Mouse (Mus musculus) heart, embryonic 14.5 days (tissue): ENCODE data around the gene Igf2r. TPM values are rescaled to one million over a fixed set of nuclear protein-coding genes. Genes with fewer than 3 reads are reported as not detected.
A peak's percentile ranks its signal among the peaks of the same experiment; 100 is the strongest.

Experiments
- ATAC-seq: fragments of 200-750 bp; cut with Nextera tagmentation; 2 replicates; pipeline ENCODE4 v1.8.0; 2017; ENCODE audit warnings: low read depth, moderate TSS enrichment; ENCODE audit not compliant: insufficient number of reproducible peaks, insufficient read depth, low FRiP score
- H3K27ac ChIP-seq, 2 experiments: fragments of 200-500 bp in 1 of 2; fragments of 300-500 bp in 1 of 2; sonication (generic) in 1 of 2; replicated peaks in 1 of 2; 2 replicates each; pipeline ENCODE4 v1.5.1; 2012 to 2014; ENCODE audit warnings: low read depth in 2 of 2, low read length in 2 of 2, control low read depth in 1 of 2, mild to moderate bottlenecking in 1 of 2, mixed read lengths in 1 of 2; ENCODE audit not compliant: control insufficient read depth in 1 of 2, insufficient read depth in 1 of 2
- H3K27me3 ChIP-seq: fragments of 300-500 bp; sonication (generic); 2 replicates; pipeline ENCODE4 v1.6.1; 2014; ENCODE audit warnings: mild to moderate bottlenecking, low read length, control low read depth; ENCODE audit not compliant: control insufficient read depth, insufficient read depth
- H3K36me3 ChIP-seq: fragments of 300-500 bp; sonication (generic); 2 replicates; pipeline ENCODE4 v1.6.1; 2014; ENCODE audit warnings: mild to moderate bottlenecking, control low read depth, low read length, mixed read lengths; ENCODE audit not compliant: control insufficient read depth, insufficient read depth
- H3K4me1 ChIP-seq, 2 experiments: fragments of 200-500 bp in 1 of 2; fragments of 300-500 bp in 1 of 2; sonication (generic) in 1 of 2; 2 replicates each; pipeline ENCODE4 v1.6.1; 2012 to 2014; ENCODE audit warnings: low read length in 2 of 2, control low read depth in 1 of 2, mixed read lengths in 1 of 2; ENCODE audit not compliant: control insufficient read depth in 2 of 2, insufficient read depth in 2 of 2
- H3K4me2 ChIP-seq: fragments of 300-500 bp; sonication (generic); 2 replicates; pipeline ENCODE4 v1.6.1; 2014; ENCODE audit warnings: mild to moderate bottlenecking, low read length
- H3K4me3 ChIP-seq, 2 experiments: fragments of 200-500 bp in 1 of 2; fragments of 300-500 bp in 1 of 2; sonication (generic) in 1 of 2; 2 replicates each; pipeline ENCODE4 v1.5.1; 2012 to 2014; ENCODE audit warnings: low read length in 2 of 2, mild to moderate bottlenecking in 2 of 2, control low read depth in 1 of 2, low read depth in 1 of 2, moderate library complexity in 1 of 2; ENCODE audit not compliant: control insufficient read depth in 1 of 2, insufficient read depth in 1 of 2
- H3K9ac ChIP-seq: fragments of 300-500 bp; sonication (generic); 2 replicates; pipeline ENCODE4 v1.6.1; 2014; ENCODE audit warnings: mild to moderate bottlenecking, low read length
- H3K9me3 ChIP-seq: fragments of 300-500 bp; sonication (generic); 2 replicates; pipeline ENCODE4 v1.6.1; 2016; ENCODE audit warnings: low read length, control low read depth; ENCODE audit not compliant: control insufficient read depth
- WGBS: fragments of 180-500 bp; shearing (Covaris S2); extraction: QIAGEN DNeasy Blood & Tissue Kit; methylation state at CpG from one replicate; pipeline ENCODE4 v1.1.7; 2014; 5-methylcytosine and 5-hydroxymethylcytosine counted together
- polyA plus RNA-seq: library from polyadenylated mRNA; unstranded; fragments of >200 nt; fragmentation: Nextera tagmentation; extraction: Ambion mirVana; gene quantifications from 2 replicates; pipeline ENCODE4 v1.2.1, GENCODE M21; 2014

Igf2r gene
- polyA plus RNA-seq, 1 experiment from 2014 or later = 201 TPM

- no peak for ATAC-seq
- no peak overlapping the region for H3K9ac ChIP-seq
- H3K9me3 ChIP-seq = no peaks in the 10 kb centered on the region
- no peak overlapping the region for H3K4me2 ChIP-seq
- H3K27me3 ChIP-seq = no peaks in the 10 kb centered on the region
- H3K4me3 ChIP-seq = no peak overlapping the region
- H3K4me1 ChIP-seq = peaks cover 16 to 24% of the 10 kb centered on the region in 2 experiments
- 63% methylated on average over 8 of the region's 8 CpGs for WGBS
- no peak overlapping the region; a peak in 1 of 4 replicates for H3K27ac ChIP-seq
- H3K36me3 ChIP-seq = no peaks in the 10 kb centered on the region
Observed at GRCm38 (mm10) chr17:12664156-12664555, 105.3 kb downstream of the Igf2r start.

- no peaks in the 10 kb centered on the region for H3K9me3 ChIP-seq
Observed at GRCm38 (mm10) chr17:12660572-12661260, 108.7 kb downstream of the Igf2r start.

DNA sequence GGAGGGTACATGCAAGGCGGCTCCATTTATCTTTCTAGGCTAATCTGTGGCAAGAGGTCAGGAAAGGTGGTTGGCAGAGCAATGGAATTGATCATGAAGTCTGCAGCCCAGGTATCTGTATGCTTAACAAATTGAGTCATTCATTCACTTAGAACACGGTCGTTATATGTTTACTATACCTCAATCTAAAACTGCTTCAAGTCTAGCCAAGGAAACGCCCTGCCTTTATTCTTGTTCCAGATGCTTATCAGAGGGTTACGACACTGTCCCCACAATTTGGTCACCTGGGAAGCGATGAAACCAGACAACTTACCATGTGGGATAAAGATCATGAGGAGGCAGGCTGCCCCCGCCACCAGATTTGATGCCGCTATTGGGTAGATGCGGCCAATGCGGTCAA, 110.2 kb downstream of the Igf2r start:
- H3K4me3 ChIP-seq = no peak overlapping the region
- no peak overlapping the region for H3K9ac ChIP-seq
- H3K9me3 ChIP-seq = no peaks in the 10 kb centered on the region
- 88% methylated on average over 10 of the region's 10 CpGs for WGBS
- no peak for ATAC-seq
- no peak overlapping the region for H3K4me2 ChIP-seq
- H3K4me1 ChIP-seq = peaks cover 6 to 12% of the 10 kb centered on the region in 2 experiments
- H3K27me3 ChIP-seq = no peaks in the 10 kb centered on the region
- no peaks in the 10 kb centered on the region for H3K36me3 ChIP-seq
- H3K27ac ChIP-seq = no peak overlapping the region

More at GRCm38 (mm10) chr17:12660572-12661260, 108.7 kb downstream of the Igf2r start:
- Histone ChIP-seq H3K27ac (no peak overlapping the region), H3K4me3 (no peak overlapping the region), H3K27me3 (no peaks in the 10 kb centered on the region), H3K4me2 (no peak overlapping the region), H3K4me1 (peaks cover 7 to 13% of the 10 kb centered on the region in 2 experiments), H3K9ac (no peak overlapping the region), H3K36me3 (no peaks in the 10 kb centered on the region)
- no peak for ATAC-seq
- WGBS = 68% methylated on average over 13 of the region's 13 CpGs

- WGBS = 80% methylated on average over 7 of the region's 7 CpGs
- Histone ChIP-seq H3K9ac (no peak overlapping the region), H3K4me1 (peaks cover 2 to 8% of the 10 kb centered on the region in 2 experiments), H3K36me3 (no peaks in the 10 kb centered on the region), H3K27me3 (no peaks in the 10 kb centered on the region), H3K27ac (no peak overlapping the region), H3K4me3 (no peak overlapping the region), H3K9me3 (no peaks in the 10 kb centered on the region), H3K4me2 (no peak overlapping the region)
- ATAC-seq = no peak
Observed at GRCm38 (mm10) chr17:12658784-12659183, 110.7 kb downstream of the Igf2r start.

DNA sequence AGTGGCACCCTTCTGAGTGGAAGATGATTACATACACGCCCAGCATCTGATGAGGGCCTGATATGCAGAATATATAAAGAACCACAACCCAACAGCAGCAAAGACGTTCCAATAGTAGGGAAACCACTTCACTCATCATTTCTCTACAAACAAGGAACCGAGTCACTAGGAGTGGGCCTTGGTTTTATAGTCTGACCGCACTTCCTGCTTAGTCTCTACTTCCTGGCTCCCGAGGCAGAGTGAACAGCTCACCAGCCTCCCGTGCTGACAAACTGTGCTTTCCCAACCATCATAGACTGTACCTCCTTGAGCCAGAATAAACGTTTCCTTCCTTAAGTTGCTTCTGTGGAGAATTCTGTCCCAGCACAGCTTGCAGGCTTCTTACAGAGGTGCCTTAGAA, 113.6 kb downstream of the Igf2r start:
- no peaks in the 10 kb centered on the region for H3K27me3 ChIP-seq
- H3K4me3 ChIP-seq = no peak overlapping the region
- no peaks in the 10 kb centered on the region for H3K9me3 ChIP-seq
- no peak overlapping the region for H3K27ac ChIP-seq
- ATAC-seq = no peak
- WGBS = 65% methylated on average over 7 of the region's 7 CpGs
- H3K9ac ChIP-seq = no peak overlapping the region
- H3K4me1 ChIP-seq = peaks cover 6 to 12% of the 10 kb centered on the region in 2 experiments
- H3K36me3 ChIP-seq = no peaks in the 10 kb centered on the region
- no peak overlapping the region for H3K4me2 ChIP-seq

DNA sequence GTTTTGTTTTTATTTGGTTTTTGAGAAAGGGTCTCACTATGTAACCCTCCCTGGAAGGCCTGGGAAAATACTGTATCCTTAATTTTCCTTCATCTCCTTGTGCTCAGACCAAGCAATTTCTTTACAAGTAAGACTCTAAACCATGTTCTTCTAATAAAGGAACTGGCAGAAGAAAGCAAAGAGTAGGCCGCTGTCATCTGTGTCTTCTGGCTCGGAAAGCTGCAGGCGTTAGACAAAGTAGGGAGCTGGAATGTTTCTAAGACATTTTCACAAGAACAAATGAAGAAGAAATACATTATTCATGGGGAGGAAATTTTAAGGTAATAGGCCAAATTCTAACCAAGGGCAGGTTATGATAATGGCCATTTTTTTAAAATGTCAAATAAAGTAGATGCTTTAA, 115.4 kb downstream of the Igf2r start:
- H3K9ac ChIP-seq = no peak overlapping the region
- H3K4me1 ChIP-seq = peaks cover 6 to 12% of the 10 kb centered on the region in 2 experiments
- ATAC-seq = no peak
- H3K4me2 ChIP-seq = no peak overlapping the region
- no peak overlapping the region for H3K27ac ChIP-seq
- 91% methylated on average over 3 of the region's 3 CpGs for WGBS
- H3K4me3 ChIP-seq = no peak overlapping the region
- no peaks in the 10 kb centered on the region for H3K9me3 ChIP-seq
- H3K36me3 ChIP-seq = no peaks in the 10 kb centered on the region
- no peaks in the 10 kb centered on the region for H3K27me3 ChIP-seq

GRCm38 (mm10) chr17:12652604-12653003, 116.9 kb downstream of the Igf2r start:
- Histone ChIP-seq H3K36me3 (no peaks in the 10 kb centered on the region), H3K9ac (no peak overlapping the region), H3K4me3 (no peak overlapping the region), H3K27me3 (no peaks in the 10 kb centered on the region), H3K4me2 (no peak overlapping the region), H3K4me1 (peaks cover 6 to 12% of the 10 kb centered on the region in 2 experiments), H3K27ac (0 out of 4 replicates have a peak overlapping the region, but pooled peaks of 1 of the 2 experiments have one; percentile 21), H3K9me3 (no peaks in the 10 kb centered on the region)
- WGBS = 40% methylated on average over 11 of the region's 11 CpGs
- 0 out of 2 replicates have a peak, but pooled peaks have one; percentile 52 for ATAC-seq

DNA sequence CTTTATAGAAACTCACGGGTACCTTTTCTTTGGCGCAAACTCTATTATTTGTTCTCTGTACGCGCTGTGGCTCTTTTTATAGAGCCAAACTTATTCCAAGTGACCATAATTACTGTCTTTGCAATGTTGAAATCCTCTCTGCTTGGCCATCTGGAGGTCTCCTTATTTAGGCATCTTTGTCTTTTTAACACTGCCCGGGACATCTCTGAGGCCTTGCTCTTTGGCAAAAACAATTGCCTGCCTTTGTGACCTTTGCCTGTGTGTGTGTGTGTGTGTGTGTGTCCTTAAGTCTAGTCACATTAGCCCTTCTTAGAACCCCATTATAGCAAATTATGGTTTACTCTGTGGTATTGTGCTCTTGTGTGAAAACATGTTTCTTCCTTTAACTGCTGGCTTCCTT, 124.0 kb downstream of the Igf2r start:
- H3K4me3 ChIP-seq = no peak overlapping the region
- H3K4me2 ChIP-seq = no peak overlapping the region
- ATAC-seq = no peak
- no peaks in the 10 kb centered on the region for H3K36me3 ChIP-seq
- H3K4me1 ChIP-seq = no peaks in the 10 kb centered on the region
- 93% methylated on average over 5 of the region's 5 CpGs for WGBS
- H3K27ac ChIP-seq = no peak overlapping the region
- H3K9ac ChIP-seq = no peak overlapping the region
- H3K27me3 ChIP-seq = no peaks in the 10 kb centered on the region
- H3K9me3 ChIP-seq = no peaks in the 10 kb centered on the region
